Mouse (Mus musculus): ENCODE measurements around the gene Aoc1.
A peak's percentile ranks its signal among the peaks of the same experiment; 100 is the strongest.

Aoc1 gene

GRCm38 (mm10) chr6:48872596-48872995 lies at the start of gene Aoc1:
TSS of gene Aoc1 (plus strand) at chr6:48872896.
- no peak for DNase-seq (ENCODE audit: low read depth)

DNA sequence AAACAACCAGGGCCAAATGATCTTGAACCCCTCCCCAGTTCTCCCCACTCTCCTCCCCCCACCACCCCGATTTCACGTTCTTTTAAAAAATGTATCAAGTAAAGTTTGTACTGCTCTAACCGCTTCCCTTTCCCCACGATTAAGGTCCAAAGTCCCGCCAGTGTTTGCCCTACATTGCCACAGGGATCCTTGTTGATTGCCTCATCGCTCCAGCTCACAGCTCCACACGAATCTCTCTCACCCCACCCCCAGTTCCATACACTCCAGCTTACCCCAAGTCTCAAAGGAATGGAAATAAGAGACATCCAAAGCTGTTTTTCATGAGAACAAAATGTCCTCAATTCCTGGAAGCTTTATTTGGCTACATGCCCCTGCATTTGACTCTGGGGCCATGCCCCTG lies 47.7 kb upstream of the Aoc1 start:
- no peak for DNase-seq (ENCODE audit: low read depth)

DNA sequence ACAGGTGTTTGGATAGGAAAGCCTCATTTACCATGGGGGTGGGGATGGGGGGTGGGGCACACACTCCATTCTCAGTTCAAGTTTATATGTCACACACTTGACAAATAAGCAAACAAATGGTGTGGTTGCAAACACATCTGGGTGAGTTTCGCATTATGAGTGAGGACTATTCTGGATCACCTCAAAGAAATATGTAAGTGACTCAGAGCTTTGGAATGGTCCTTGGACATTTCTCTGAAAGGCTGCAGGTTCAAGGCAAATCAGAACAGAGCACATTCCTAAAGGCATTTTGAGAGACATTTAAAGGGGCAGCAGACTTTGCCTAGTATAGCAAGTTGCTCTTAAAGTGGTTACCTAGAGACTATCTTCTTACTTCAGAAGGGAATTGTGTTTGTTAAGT lies 43.7 kb upstream of the Aoc1 start:
- DNase-seq (ENCODE audit: low read depth), result no peak

GRCm38 (mm10) chr6:48829651-48830050 lies 43.0 kb upstream of the Aoc1 start:
- DNase-seq (ENCODE audit: low read depth), result no peak

DNA sequence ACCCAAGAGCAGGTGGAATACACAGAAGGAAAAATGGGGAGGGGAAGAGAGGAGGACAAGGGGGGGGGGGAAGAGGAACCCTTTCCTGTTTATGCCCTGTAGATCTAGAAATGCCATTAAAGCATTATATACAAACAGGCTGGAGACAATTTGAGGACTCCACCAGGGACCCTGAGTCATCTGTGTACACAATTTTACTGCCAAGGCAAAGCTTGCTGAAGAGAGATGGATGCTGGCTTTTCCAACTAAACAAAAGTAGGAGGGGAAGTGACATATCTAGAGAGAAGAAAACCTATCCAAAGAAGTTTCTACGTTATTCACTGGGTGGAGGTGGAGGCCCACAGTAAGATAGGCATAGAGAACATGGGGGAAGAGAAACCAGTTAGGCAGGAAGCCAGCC lies 42.5 kb upstream of the Aoc1 start:
- no peak for DNase-seq (ENCODE audit: low read depth)

- DNase-seq (ENCODE audit: low read depth), result no peak
Measured at GRCm38 (mm10) chr6:48831141-48831540, 41.6 kb upstream of the Aoc1 start.

GRCm38 (mm10) chr6:48832426-48832825 lies 40.3 kb upstream of the Aoc1 start:
- no peak for DNase-seq (ENCODE audit: low read depth)

DNA sequence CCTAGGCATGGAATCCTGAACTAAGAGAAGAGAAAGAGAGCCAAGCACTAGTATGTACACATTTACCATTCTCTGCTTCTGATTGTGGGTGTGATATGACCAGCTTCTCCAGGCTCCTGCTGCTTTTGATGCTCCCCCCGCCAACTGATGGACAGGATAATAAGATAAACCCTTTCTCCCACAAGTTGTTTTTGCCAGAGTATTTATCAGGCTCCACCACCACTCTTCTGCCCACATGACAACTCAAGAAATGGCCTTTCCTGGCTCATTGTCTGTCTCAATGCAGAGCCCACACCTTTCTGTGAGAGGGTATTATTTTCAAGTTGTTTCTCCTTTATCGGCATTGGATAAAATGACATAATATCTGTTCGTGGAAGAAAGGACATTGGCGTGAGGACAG lies 39.2 kb upstream of the Aoc1 start:
- no peak for DNase-seq (ENCODE audit: low read depth)

- no peak for DNase-seq (ENCODE audit: low read depth)
Measured at GRCm38 (mm10) chr6:48835241-48835640, 37.5 kb upstream of the Aoc1 start.

GRCm38 (mm10) chr6:48836146-48836545 lies 36.5 kb upstream of the Aoc1 start:
- DNase-seq (ENCODE audit: low read depth), result no peak

- no peak for DNase-seq (ENCODE audit: low read depth)
Measured at GRCm38 (mm10) chr6:48837516-48837915, 35.2 kb upstream of the Aoc1 start.

DNA sequence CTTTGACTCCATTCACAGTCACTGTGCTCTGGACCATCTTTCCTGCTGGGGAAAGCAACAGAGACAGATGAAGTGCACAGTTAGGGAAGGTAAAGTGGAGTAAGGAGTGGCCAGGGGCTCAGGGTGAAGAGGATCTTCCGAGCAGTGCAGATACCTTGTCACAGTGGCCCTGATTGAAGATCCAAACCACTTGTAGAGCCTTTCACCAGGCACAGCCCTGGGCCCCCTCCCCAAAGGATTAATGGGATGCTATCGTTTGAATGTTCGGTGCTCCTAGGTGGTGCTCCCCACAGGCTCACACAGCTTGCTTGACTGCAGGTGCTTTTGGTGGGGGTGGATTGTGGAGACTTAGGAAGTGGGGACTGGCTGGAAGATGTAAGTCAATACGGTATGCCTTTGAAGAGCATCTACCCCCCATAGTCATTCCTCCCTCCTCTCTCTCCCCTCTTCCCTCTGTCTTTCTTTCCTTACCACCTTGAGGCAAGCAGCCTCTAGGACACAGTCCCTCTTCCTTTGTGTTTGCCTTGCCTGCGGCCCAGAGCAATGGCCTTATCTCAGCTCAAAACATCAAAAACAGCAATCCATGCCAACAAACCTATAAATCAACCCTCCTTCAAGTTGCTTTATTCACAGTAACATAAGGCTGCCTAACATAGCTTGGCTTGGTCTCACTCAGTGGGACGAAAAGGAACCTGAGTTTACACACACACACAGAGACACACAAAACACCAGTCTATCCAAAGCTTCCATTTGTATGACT lies 34.2 kb upstream of the Aoc1 start:
- no peak for DNase-seq (ENCODE audit: low read depth)

DNA sequence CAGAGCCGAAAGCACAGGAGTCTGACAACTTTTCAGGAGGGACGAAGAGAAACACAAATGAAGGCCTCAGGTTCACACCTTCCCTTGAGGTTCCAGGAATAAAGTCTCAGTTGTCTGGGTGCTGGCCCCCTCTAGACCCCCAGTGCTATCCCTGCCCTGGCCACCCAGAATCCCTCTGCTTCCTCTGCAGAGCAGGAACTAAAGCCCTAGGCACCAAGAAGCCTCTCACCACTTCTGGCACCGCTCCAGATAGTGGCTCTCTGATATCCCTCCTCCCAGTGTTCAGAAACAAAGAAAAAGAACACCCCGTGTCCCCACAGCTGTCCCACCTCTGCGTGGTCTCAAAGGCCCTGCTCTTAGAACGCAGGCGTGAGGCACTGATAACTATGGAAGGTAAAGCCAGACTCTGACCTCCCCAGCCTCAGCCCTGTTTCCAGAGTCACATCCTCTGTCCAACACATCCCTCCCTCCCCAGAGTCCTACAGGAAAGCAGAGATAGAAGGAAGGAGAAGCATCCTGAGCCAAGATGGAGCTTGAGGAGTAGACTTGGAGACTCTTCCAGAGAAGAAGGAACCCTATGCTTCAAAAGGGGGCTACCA lies 32.2 kb upstream of the Aoc1 start, which contains the start of gene Tmem176a:
Gene Tmem176a (plus strand): TSS at position 549 of the 599 bp plus-strand sequence.
- no peak for DNase-seq (ENCODE audit: low read depth)

GRCm38 (mm10) chr6:48840973-48841625 lies 31.6 kb upstream of the Aoc1 start, which contains the start of gene Tmem176b:
TSS of gene Tmem176b (minus strand) at chr6:48841496.
- no peak for DNase-seq (ENCODE audit: low read depth)

GRCm38 (mm10) chr6:48842111-48842842 lies 30.4 kb upstream of the Aoc1 start:
- no peak for DNase-seq (ENCODE audit: low read depth)

GRCm38 (mm10) chr6:48845086-48845485 lies 27.6 kb upstream of the Aoc1 start:
- DNase-seq (ENCODE audit: low read depth), result no peak

DNA sequence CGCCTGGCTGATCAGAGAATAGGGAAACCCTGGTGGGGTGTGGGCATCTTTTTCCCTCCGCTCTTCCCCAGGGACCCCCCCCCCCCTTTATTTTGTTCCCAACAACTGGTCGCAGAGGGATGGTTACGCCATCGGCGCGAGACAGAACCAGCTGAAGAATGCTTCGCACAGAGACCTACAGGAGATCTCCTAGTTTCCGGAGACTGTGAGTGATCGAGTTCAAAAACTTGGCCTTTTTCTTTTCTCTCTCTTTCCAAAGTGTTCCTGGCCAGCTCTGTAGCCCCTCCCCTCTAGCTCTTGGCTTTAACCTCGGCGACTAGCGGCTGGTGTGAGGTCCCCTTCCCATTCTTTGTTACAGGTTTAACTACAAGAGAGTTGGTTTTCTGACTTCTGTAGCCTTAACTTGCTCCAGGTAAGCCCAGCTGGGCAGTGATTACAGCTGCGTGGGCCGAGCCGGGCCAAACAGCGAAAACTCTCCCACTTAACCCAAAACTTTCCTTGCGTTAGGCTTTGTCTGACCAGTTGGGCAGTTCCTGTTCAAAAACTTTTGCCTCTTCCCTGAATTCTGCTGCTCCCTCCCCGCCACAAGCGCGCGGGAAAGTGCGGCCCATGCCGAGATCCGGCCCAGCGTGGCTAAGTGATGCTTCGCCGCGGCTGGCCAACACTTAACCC lies 20.7 kb upstream of the Aoc1 start:
- no peak for DNase-seq (ENCODE audit: low read depth)

DNA sequence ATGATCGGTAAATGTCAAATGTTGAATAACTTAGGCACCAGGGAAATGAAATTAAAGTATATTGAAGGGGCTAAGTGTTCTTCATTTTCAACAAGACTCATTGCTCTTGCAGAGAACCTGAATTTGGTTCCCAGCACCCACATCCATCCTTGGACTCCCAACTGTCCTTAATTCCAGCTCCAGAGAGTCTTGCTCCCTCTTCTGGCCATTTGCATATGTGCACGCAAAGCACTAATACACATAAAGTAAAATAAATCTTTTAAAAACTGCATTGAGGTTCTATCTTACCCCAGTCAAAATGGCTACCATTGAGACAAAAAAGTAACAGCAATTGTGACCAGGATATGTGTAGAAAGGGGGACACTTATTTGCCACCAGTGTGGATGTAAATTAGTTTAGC lies 18.5 kb upstream of the Aoc1 start:
- DNase-seq (ENCODE audit: low read depth), result no peak

DNA sequence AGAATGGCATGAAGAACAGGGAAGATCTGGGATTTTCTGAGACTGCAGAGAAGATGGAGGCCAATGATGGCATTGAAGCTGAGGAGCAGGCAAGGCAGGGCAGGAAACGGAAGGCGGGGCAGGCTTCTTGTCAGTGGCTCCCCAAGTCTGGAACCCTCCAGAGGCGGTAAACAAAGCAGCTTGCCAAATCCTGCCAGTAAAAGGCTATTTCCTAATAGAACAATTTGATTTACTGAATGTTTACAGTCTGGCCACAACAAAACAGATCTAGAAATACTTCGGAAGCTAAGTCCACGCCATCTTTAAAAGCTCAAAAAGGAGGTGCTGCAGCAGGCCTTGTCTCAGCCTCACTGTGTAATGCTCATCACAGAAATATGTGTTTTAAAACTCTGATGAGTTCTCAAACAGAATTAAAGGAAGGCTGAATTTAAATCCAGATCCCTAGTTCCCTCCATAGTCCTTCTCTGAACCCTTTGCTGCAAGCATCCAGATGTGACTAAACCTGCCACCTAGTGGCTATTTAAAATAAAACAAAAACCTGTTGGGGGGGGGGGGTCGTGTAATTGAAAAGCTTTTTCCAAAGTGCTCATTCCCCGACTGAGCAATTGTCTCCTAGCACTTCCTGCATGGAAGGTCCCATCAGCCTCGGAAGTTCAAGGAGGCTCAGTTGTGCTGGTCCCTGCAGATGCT lies 14.9 kb upstream of the Aoc1 start:
- no peak for DNase-seq (ENCODE audit: low read depth)

- DNase-seq (ENCODE audit: low read depth), result peak; percentile 25
Measured at GRCm38 (mm10) chr6:48860130-48860815, 12.4 kb upstream of the Aoc1 start.

DNA sequence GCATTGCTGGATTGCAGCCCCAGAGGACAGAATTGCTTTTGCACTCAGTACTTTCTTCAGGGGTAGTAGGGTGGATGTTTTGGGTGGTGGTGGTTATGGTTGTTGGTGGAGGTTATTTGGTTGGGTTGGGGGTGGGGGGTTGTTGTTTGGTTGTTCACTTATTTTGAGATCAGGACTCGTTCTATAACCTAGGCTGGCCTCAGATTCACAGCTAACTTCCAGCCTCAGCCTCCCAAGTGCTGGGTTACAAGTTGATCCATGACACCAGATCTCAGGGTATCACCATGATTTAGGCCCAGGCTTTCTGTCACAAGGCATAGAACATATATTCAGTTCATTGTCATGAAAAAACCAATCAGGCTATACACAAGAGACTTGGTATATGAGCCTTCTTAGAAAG lies 11.8 kb upstream of the Aoc1 start:
- no peak for DNase-seq (ENCODE audit: low read depth)

Measured in c-Kit-positive CD71-positive TER-119-negative erythroid progenitor cells, embryonic 14.5 days (primary cell).